Mouse (Mus musculus): ENCODE measurements around the gene Slc34a3.

The Slc34a3 gene

GRCm38 (mm10) chr2:25225811-25226379 is 8.3 kb downstream of the Slc34a3 start:
- DNase-seq (ENCODE audit: low read depth, low spot score) = no peak

GRCm38 (mm10) chr2:25224766-25225752 is 9.1 kb downstream of the Slc34a3 start:
- peak; percentile 100 for DNase-seq (ENCODE audit: low read depth, low spot score)

- DNase-seq (ENCODE audit: low read depth, low spot score) = no peak
Observed at GRCm38 (mm10) chr2:25224492-25224765, 9.7 kb downstream of the Slc34a3 start, which contains the start of gene Tubb4b. TSS of gene Tubb4b (minus strand) at chr2:25224702.

GRCm38 (mm10) chr2:25223681-25224491 is 10.3 kb downstream of the Slc34a3 start:
- peak; percentile 86 for DNase-seq (ENCODE audit: low read depth, low spot score)

GRCm38 (mm10) chr2:25221331-25221772 is 12.8 kb downstream of the Slc34a3 start:
- DNase-seq (ENCODE audit: low read depth, low spot score) = no peak

- no peak for DNase-seq (ENCODE audit: low read depth, low spot score)
Observed at GRCm38 (mm10) chr2:25218445-25218844, 15.7 kb downstream of the Slc34a3 start, which contains the start of gene Fam166a. TSS of gene Fam166a (plus strand) at chr2:25218745.

GRCm38 (mm10) chr2:25217666-25218065 is 16.5 kb downstream of the Slc34a3 start:
- DNase-seq (ENCODE audit: low read depth, low spot score) = no peak

GRCm38 (mm10) chr2:25214444-25214843 is 19.7 kb downstream of the Slc34a3 start, which contains the start of gene Stpg3:
TSS of gene Stpg3 (minus strand) at chr2:25214637.
- DNase-seq (ENCODE audit: low read depth, low spot score) = no peak

GRCm38 (mm10) chr2:25213266-25213865 is 20.8 kb downstream of the Slc34a3 start:
- DNase-seq (ENCODE audit: low read depth, low spot score) = no peak

GRCm38 (mm10) chr2:25211121-25211670 is 23.0 kb downstream of the Slc34a3 start, which contains the start of gene Nelfb:
TSS of gene Nelfb (minus strand) at chr2:25211489.
- peak; percentile 94 for DNase-seq (ENCODE audit: low read depth, low spot score)

GRCm38 (mm10) chr2:25210686-25211085 is 23.5 kb downstream of the Slc34a3 start:
- no peak for DNase-seq (ENCODE audit: low read depth, low spot score)

GRCm38 (mm10) chr2:25207593-25207992 is 26.6 kb downstream of the Slc34a3 start:
- DNase-seq (ENCODE audit: low read depth, low spot score) = no peak

GRCm38 (mm10) chr2:25203631-25204214 is 30.4 kb downstream of the Slc34a3 start:
- no peak for DNase-seq (ENCODE audit: low read depth, low spot score)

- no peak for DNase-seq (ENCODE audit: low read depth, low spot score)
Observed at GRCm38 (mm10) chr2:25200631-25201030, 33.5 kb downstream of the Slc34a3 start.

GRCm38 (mm10) chr2:25197946-25198345 is 36.2 kb downstream of the Slc34a3 start:
- no peak for DNase-seq (ENCODE audit: low read depth, low spot score)

- no peak for DNase-seq (ENCODE audit: low read depth, low spot score)
Observed at GRCm38 (mm10) chr2:25197191-25197590, 37.0 kb downstream of the Slc34a3 start.

- DNase-seq (ENCODE audit: low read depth, low spot score) = no peak
Observed at GRCm38 (mm10) chr2:25196172-25196954, 37.8 kb downstream of the Slc34a3 start, which contains the start of gene Tor4a. TSS of gene Tor4a (minus strand) at chr2:25196886.

- no peak for DNase-seq (ENCODE audit: low read depth, low spot score)
Observed at GRCm38 (mm10) chr2:25195211-25196156, 38.7 kb downstream of the Slc34a3 start.

All from brain, adult 2 months (tissue).